Mouse (Mus musculus) limb, embryonic 15.5 days (tissue): Measurements from ENCODE around the gene Gm20903. TPM values are rescaled to one million over a fixed set of nuclear protein-coding genes. Genes with fewer than 3 reads are reported as not detected.
"Not testable (repeated sequence)": the region's sequence is repeated elsewhere in the genome, so short reads cannot be mapped to it uniquely, and the experiment has no call there.

Experiments
- ATAC-seq: fragments of 200-750 bp; cut with Nextera tagmentation; 2 replicates; pipeline ENCODE4 v1.8.0; 2017; ENCODE audit warnings: low read depth, moderate TSS enrichment; ENCODE audit not compliant: insufficient number of reproducible peaks, low FRiP score, low TSS enrichment
- H3K27ac ChIP-seq: fragments of 300-500 bp; sonication (generic); 2 replicates; pipeline ENCODE4 v1.5.1; 2015; ENCODE audit warnings: moderate library complexity, mild to moderate bottlenecking, inconsistent platforms
- H3K27me3 ChIP-seq: fragments of 300-500 bp; sonication (generic); 2 replicates; pipeline ENCODE4 v1.6.1; 2015; ENCODE audit warnings: inconsistent platforms
- H3K36me3 ChIP-seq: fragments of 300-500 bp; sonication (generic); 2 replicates; pipeline ENCODE4 v1.6.1; 2015; ENCODE audit warnings: inconsistent platforms
- H3K4me1 ChIP-seq: fragments of 300-500 bp; sonication (generic); 2 replicates; pipeline ENCODE4 v1.6.1; 2015; ENCODE audit warnings: inconsistent platforms
- H3K4me2 ChIP-seq: fragments of 300-500 bp; sonication (generic); 2 replicates; pipeline ENCODE4 v1.6.1; 2015; ENCODE audit warnings: mild to moderate bottlenecking, inconsistent platforms
- H3K4me3 ChIP-seq: fragments of 300-500 bp; sonication (generic); 2 replicates; pipeline ENCODE4 v1.5.1; 2015; ENCODE audit warnings: mild to moderate bottlenecking, inconsistent platforms
- H3K9ac ChIP-seq: fragments of 300-500 bp; sonication (generic); 2 replicates; pipeline ENCODE4 v1.6.1; 2015; ENCODE audit warnings: inconsistent platforms
- H3K9me3 ChIP-seq: fragments of 300-500 bp; sonication (generic); 2 replicates; pipeline ENCODE4 v1.6.1; 2016; ENCODE audit warnings: inconsistent platforms
- WGBS: fragments of 180-500 bp; shearing (Covaris S2); methylation state at CpG from one replicate; pipeline ENCODE4 v1.1.7; 2015; 5-methylcytosine and 5-hydroxymethylcytosine counted together
- polyA plus RNA-seq: library from polyadenylated mRNA; unstranded; fragments of >200 nt; fragmentation: Nextera tagmentation; extraction: Ambion mirVana; gene quantifications from 2 replicates; pipeline ENCODE4 v1.2.1, GENCODE M21; 2015

The Gm20903 gene
- polyA plus RNA-seq: not detected in 2 replicates

GRCm38 (mm10) chrY:73669015-73669414, at the start of gene Gm20903:
Gene Gm20903 (plus strand): TSS chrY:73669315.
- H3K4me1 ChIP-seq, H3K27ac ChIP-seq, H3K9me3 ChIP-seq, H3K4me2 ChIP-seq, H3K9ac ChIP-seq, ATAC-seq, H3K36me3 ChIP-seq, H3K4me3 ChIP-seq, H3K27me3 ChIP-seq: not testable (repeated sequence)
- WGBS: no CpG with 5 or more reads among the region's 6 CpGs
